Mouse (Mus musculus) liver (tissue): ENCODE data around the gene Eif4e.
A peak's percentile ranks its signal among the peaks of the same experiment; 100 is the strongest.

Experiments
- DNase-seq: peaks from one replicate; pipeline ENCODE4 v3.0.0-alpha.2; 2020; ENCODE audit warnings: mixed read lengths

Eif4e gene

DNA sequence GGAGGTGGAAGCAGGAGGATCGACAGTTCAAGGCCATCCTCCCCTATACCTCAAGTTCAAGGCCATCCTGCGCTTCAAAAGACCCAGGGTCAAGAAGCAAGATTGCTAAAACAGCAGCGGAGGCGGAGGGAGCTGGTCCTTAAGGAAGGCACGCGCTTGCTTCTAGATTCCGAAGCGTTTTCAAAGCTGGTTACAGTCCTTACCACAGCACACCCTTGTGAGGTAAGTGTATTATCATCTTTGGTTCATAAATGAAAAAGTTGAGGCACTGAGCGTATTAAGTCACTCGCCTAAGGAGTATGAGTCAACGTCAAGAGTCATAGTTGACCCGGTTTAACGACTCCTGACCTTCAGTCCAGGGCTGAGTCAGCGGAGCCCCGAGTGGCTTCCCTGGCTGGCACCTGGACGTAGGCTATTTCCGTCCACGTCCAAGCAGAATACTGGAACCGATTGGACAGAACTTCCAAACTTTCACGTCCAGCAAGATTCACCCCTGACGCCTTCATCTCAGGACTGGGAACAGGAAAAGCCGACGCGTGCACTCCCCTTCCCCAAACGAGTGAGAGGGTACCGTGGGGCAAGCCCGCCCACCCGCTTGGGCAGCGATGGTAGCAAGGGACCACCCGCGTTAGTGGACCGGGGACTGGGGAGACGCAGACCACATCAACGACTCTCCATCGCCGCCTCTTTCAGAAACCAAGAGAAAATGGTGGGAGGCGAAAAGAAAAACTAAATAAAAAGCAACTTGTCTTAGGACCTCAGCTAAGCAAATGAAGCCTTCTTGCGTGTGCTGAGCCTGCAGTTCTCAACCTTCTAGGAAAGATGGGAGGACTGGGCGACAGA lies at the start of gene Eif4e:
Eif4e (plus strand) TSS at position 107 of the 843 bp plus-strand sequence.
- peak; percentile 68 for DNase-seq

DNA sequence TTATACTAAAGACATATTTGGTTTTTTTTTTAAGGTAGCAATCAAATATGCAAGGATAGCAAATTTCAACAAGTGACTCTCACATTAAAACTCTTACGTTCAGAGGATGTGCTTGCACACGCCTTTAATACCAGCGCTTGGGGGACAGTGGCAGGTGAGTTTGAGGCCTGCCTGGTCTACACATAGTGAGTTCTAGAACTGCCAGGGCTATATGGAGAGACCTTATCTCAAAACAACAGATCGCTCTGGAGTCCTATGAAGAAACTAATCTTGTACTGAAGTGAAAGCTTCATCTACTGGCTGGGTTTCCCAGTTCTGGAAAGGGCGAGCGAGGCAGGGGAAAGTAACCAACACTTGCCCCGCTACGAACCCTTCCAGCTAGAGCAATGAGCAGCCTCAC lies 46.5 kb upstream of the Eif4e start:
- DNase-seq: no peak

GRCm38 (mm10) chr3:138481526-138482284 lies 44.3 kb upstream of the Eif4e start:
- no peak for DNase-seq

GRCm38 (mm10) chr3:138483240-138483639 lies 42.7 kb upstream of the Eif4e start:
- no peak for DNase-seq

DNA sequence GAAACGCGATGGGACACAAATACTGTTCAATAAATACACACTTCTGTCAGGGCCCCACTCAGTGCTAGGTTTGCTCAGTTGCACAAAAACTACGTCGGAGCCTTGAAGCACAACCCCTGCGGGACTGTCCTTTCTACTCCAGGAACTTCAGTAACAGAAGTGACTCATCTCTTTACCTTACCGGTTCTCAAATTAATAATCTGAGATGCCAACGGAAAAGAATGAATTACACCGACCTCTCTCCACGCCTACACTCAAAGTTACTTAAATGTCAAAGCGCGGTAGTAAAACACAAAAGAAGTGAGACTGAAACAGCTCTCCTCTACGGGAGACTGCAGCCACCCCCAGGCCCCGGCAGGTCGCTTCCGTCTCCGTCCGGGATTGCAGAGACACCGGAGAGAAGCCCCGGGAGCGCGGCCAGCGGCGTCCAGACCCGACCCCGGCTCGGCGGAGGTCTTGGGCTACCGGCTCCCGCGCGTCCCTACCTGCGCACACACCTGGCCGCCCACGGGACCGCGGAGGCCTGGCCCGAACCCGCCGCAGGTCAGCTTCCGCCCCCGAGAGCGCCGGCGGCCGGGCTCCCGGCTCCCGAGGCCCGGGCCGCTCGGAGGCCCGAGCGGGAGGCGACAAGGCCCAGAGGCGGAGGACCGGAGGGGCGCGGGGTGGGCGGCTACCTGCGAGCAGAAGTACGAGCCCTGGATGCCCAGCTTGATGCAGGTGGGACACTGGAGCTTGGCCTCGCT lies 37.2 kb upstream of the Eif4e start:
- DNase-seq: peak; percentile 49

DNA sequence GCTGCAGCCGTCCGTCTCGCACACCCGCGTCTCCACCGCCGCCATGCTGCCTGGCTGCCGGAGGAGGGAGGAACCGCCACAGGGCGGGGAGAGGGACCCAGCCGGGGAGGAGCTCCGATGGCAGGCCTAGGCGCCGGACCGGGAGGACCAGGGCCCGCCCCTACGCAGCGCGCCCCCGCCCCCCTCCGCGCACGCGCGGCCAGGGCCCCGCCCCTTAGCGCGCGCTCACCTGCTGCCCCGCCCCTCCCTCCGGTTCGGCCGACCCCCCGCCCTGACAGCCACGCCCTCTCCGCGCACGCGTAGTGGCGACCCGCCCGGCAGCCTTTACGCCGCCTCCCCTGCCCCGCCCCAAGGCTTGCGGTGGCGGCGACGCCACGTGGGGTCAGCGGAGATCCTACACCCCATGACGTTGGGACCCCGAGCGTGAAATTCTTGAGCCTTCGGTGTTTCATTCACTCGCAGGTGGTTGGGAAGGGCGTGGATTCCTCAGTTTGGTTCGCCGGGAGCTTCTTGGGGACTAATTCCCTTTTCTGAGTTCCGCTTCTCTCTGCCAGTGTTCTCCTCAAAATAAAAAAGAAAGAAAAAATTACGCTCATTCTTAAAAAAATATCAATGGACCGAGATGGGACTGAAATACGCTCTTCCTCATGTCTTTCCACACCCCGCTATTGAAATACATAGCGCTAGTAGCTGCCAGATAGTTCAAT lies 36.5 kb upstream of the Eif4e start, which contains the start of gene Metap1:
Metap1 (minus strand) TSS at position 189 of the 707 bp plus-strand sequence.
- DNase-seq: peak; percentile 99

DNA sequence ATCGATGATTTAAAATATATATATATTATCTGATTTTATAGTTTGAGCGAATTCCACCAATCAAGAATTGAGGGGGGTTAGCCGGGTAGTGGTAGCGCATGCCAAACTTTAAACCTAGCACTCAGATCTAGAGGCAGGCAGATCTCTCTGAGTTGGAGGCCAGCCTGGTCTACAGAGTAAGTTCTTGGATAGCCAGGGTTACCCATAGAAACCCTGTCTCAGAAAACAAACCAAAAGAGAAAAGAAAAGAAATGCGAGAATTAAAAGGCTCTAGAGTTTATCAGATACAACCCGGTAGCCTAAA lies 36.0 kb upstream of the Eif4e start:
- DNase-seq: no peak

DNA sequence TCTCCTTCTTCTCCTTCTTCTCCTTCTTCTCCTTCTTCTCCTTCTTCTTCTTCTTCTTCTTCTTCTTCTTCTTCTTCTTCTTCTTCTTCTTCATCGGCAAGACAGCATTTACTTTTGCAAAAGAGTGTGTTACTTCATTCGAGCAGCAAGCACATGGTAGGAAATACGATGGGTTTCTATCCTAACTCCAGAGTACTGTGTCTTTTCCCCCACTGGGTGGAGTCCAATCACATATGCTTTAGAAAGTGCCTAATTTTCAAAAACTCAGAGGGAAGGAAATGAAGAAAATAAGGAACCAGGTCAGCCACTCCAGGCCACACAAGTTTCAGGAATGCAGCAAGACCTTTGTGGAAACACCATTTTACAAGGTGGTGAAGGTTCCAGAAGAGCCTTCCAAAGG lies 32.3 kb upstream of the Eif4e start:
- no peak for DNase-seq

DNA sequence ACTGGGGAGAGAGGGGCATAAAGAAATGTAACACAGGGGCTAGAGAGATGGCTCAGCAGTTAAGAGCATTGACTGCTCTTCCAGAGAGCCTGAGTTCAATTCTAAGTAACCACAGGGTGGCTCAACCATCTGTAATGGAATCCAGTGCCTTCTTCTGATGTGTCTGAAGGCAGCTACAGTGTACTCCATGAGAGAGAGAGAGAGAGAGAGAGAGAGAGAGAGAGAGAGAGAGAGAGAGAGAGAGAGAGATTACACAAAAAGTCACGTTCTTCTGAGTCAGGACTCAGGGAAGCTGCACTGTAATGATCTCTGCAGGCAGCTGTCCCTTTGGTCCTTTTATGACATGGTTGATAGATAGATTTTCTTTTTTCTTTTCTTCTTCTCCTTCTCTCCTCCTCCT lies 31.4 kb upstream of the Eif4e start:
- no peak for DNase-seq

DNA sequence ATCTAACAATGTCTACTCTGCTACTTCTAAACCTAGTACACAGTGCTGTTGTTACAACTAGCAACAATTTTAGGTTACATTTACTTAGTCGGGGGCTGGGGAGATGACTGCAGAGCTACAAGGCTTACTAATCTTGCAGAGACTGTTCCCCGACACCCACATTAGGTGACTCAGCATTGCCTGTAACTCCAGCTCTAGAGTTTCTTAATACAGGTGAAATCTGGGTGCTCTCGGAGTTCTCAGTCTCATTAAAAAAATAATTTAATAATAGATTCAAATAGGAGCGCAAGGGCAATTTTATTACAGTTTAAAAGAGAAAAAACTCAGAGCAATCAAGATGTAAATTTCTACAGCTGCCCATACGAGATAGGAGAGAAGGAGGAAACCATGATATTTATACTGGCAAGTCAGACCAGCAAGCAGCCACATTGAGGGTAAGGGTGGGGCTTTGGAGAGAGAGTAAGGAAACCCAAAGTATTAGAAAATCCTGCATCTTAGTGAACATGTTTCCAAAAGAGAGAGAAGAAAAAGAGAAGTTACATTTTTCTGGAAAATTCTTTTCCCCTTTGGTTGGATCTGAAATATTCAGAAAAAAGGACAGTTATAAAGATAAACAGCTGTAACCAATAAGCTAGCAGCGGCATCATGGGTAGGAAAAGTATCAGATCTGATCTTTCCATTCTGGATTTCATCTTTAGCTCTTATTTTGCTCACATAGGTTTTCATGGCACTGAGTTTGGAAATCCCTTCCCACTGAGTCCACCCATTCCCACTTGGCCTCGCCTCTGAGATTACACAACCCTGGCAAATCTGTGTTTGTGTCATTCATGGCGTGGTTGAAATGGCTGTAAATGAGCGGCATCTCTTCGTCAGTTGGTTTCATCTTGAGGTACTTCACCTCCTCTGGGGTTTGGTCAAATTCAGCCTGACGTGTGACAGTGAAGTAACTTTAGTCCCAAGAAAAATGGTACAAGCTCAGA lies 30.5 kb upstream of the Eif4e start:
- DNase-seq: peak; percentile 28

- DNase-seq: no peak
Measured at GRCm38 (mm10) chr3:138498731-138499130, 27.2 kb upstream of the Eif4e start.

- no peak for DNase-seq
Measured at GRCm38 (mm10) chr3:138499854-138500740, 25.9 kb upstream of the Eif4e start.

DNA sequence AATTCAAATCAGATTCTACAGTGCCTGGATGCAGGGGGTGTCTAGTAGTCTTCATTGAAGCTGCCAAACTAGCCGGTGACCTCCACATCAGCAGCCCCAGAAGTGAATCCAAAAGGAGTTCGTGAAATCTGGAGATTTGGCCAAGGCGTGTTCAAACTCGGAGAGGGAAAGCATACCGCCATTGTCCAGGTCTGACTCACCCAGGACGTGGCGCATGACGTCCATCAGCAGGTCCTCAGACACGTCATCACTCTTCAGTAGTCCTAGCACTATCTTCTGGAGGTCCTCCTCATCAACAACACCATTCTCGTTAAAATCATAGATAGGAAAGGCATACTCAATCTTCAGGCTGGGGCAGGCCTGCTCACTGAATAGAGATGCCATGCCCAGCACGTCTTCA lies 22.2 kb upstream of the Eif4e start:
- DNase-seq: no peak

DNA sequence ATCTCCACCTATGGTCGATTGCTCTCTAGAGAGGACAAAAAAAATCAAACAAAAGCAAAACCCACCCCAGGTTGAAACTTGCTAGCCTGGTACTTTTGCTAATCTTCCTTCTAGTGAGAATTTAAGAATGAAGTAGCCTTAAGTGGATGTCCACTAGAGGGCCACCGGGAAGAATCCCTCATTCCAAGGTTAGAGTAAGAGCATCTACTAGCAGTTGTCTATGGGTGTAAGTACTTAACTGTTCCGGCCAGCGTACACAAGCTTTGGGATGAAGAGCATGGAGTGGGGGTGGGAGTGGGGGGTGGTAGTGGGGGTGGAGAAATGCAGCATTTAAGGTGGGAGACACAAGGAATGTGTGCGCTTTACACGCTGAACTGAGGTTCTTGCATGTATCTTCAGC lies 19.2 kb upstream of the Eif4e start:
- peak; percentile 22 for DNase-seq

- DNase-seq: no peak
Measured at GRCm38 (mm10) chr3:138509581-138509980, 16.4 kb upstream of the Eif4e start.

- DNase-seq: no peak
Measured at GRCm38 (mm10) chr3:138510471-138510870, 15.5 kb upstream of the Eif4e start.

- DNase-seq: no peak
Measured at GRCm38 (mm10) chr3:138513243-138513642, 12.7 kb upstream of the Eif4e start.

DNA sequence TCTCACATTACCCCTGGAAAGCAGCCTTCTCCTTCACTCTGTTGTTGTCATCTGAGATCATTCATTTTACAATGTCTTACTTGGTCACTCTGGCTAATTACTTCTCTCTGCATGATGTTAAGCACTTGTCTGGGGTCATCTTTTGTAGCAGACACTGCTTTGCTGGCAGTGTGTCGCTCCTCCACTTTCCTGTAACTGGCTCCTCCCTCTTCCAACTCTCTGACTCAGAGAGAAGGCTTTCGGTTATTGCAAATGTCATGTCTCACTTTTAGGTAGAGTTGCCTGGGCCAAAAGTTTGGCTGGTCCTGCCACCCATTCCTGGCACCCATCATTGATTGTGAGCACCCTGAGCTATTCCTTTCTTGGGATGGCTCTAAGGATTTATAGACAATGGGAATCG lies 11.2 kb upstream of the Eif4e start:
- no peak for DNase-seq

GRCm38 (mm10) chr3:138515656-138516370 lies 10.2 kb upstream of the Eif4e start:
- DNase-seq: no peak

- DNase-seq: peak; percentile 63
Measured at GRCm38 (mm10) chr3:138517881-138518280, 8.1 kb upstream of the Eif4e start.
